Mouse (Mus musculus) gastrocnemius, postnatal 14 days (tissue): Measurements from ENCODE around the gene Ust. TPM values are rescaled to one million over a fixed set of nuclear protein-coding genes. Genes with fewer than 3 reads are reported as not detected.

Experiments
- DNase-seq: peaks from one replicate; pipeline ENCODE4 v3.0.0; 2021; ENCODE audit warnings: mixed read lengths
- intact Hi-C: fragments of 180-260 bp; cut with DNase I; formaldehyde crosslinking; loops from one replicate; pipeline ENCODE4 v1.15.1; 2025; ENCODE audit warnings: low total_unique reads
- total RNA-seq, 2 experiments: library from RNA; stranded (reverse); gene quantifications; 2 replicates each; pipeline ENCODE4 v1.2.3; 2021

Gene Ust
- total RNA-seq, 2 experiments from 2014 or later, result 2.1 to 2.3 TPM

GRCm38 (mm10) chr10:8506247-8506573 lies 12.4 kb downstream of the Ust start:
- intact Hi-C loops, result no loop called here
- no peak for DNase-seq

GRCm38 (mm10) chr10:8505346-8506246 lies 13.0 kb downstream of the Ust start:
- intact Hi-C loops, result no loop called here
- DNase-seq, result no peak

GRCm38 (mm10) chr10:8504832-8505231 lies 13.8 kb downstream of the Ust start:
- intact Hi-C loops, result no loop called here
- DNase-seq, result peak; percentile 37

- no peak for DNase-seq
- intact Hi-C loops, result no loop called here
Observed at GRCm38 (mm10) chr10:8498951-8499891, 19.4 kb downstream of the Ust start.

- intact Hi-C loops, result no loop called here
Observed at GRCm38 (mm10) chr10:8495543-8496141, 23.0 kb downstream of the Ust start.

GRCm38 (mm10) chr10:8491909-8492591 lies 26.6 kb downstream of the Ust start:
- DNase-seq, result no peak
- intact Hi-C loops, result no loop called here

More at GRCm38 (mm10) chr10:8495543-8496141, 23.0 kb downstream of the Ust start:
- DNase-seq, result no peak

- intact Hi-C loops, result no loop called here
- no peak for DNase-seq
Observed at GRCm38 (mm10) chr10:8487388-8487787, 31.2 kb downstream of the Ust start.

- DNase-seq, result no peak
- intact Hi-C loops, result no loop called here
Observed at GRCm38 (mm10) chr10:8484487-8484886, 34.1 kb downstream of the Ust start.

GRCm38 (mm10) chr10:8482779-8483178 lies 35.8 kb downstream of the Ust start:
- DNase-seq, result no peak
- intact Hi-C loops, result no loop called here

GRCm38 (mm10) chr10:8479779-8480178 lies 38.8 kb downstream of the Ust start:
- no peak for DNase-seq
- intact Hi-C loops, result no loop called here

GRCm38 (mm10) chr10:8477936-8478335 lies 40.7 kb downstream of the Ust start:
- DNase-seq, result no peak
- intact Hi-C loops, result no loop called here

GRCm38 (mm10) chr10:8471995-8472394 lies 46.6 kb downstream of the Ust start:
- intact Hi-C loops, result no loop called here
- DNase-seq, result no peak

- no peak for DNase-seq
- intact Hi-C loops, result no loop called here
Observed at GRCm38 (mm10) chr10:8471012-8471411, 47.6 kb downstream of the Ust start.

GRCm38 (mm10) chr10:8469516-8469915 lies 49.1 kb downstream of the Ust start:
- intact Hi-C loops, result no loop called here
- DNase-seq, result no peak

- intact Hi-C loops, result no loop called here
- DNase-seq, result no peak
Observed at GRCm38 (mm10) chr10:8468651-8469386, 49.8 kb downstream of the Ust start.

- DNase-seq, result no peak
- intact Hi-C loops, result no loop called here
Observed at GRCm38 (mm10) chr10:8465918-8466317, 52.7 kb downstream of the Ust start.

GRCm38 (mm10) chr10:8465216-8465615 lies 53.4 kb downstream of the Ust start:
- intact Hi-C loops, result no loop called here

GRCm38 (mm10) chr10:8461372-8461771 lies 57.3 kb downstream of the Ust start:
- no peak for DNase-seq
- intact Hi-C loops, result no loop called here

More at GRCm38 (mm10) chr10:8465216-8465615, 53.4 kb downstream of the Ust start:
- no peak for DNase-seq

- intact Hi-C loops, result no loop called here
- no peak for DNase-seq
Observed at GRCm38 (mm10) chr10:8454711-8455110, 63.9 kb downstream of the Ust start.
